Mouse (Mus musculus) ES-E14 (cell line): Measurements from ENCODE around the gene Ahsg. TPM values are rescaled to one million over a fixed set of nuclear protein-coding genes. Genes with fewer than 3 reads are reported as not detected.

Source experiments
- DNase-seq: peaks from one replicate; pipeline ENCODE4 v3.0.0-alpha.2; 2013; ENCODE audit warnings: low read depth, low spot score
- H3K27ac ChIP-seq: 2 replicates; pipeline ENCODE4 v1.5.1; 2012; ENCODE audit warnings: low read depth, mild to moderate bottlenecking, low read length, moderate library complexity, mixed read lengths; ENCODE audit not compliant: poor library complexity, insufficient read depth, severe bottlenecking
- H3K36me3 ChIP-seq: 2 replicates; pipeline ENCODE4 v1.6.1; 2012; ENCODE audit warnings: mild to moderate bottlenecking, low read length, moderate library complexity, mixed read lengths; ENCODE audit not compliant: control insufficient read depth, poor library complexity, insufficient read depth, severe bottlenecking
- H3K4me1 ChIP-seq, 2 experiments: fragments of 150-350 bp in 1 of 2; sonication (generic) in 1 of 2; 2 replicates each; pipeline ENCODE4 v1.6.1; 2012; ENCODE audit warnings: low read length in 2 of 2, mild to moderate bottlenecking in 1 of 2, mixed read lengths in 1 of 2; ENCODE audit not compliant: control insufficient read depth in 2 of 2, insufficient read depth in 2 of 2, poor library complexity in 1 of 2
- H3K4me3 ChIP-seq, 2 experiments: fragments of 150-350 bp in 1 of 2; sonication (generic) in 1 of 2; 2 replicates each; pipeline ENCODE4 v1.5.1; 2012; ENCODE audit warnings: low read length in 2 of 2, low read depth in 1 of 2, mild to moderate bottlenecking in 1 of 2, mixed read lengths in 1 of 2; ENCODE audit not compliant: insufficient read depth in 1 of 2, poor library complexity in 1 of 2, severe bottlenecking in 1 of 2
- H3K9ac ChIP-seq: 2 replicates; pipeline ENCODE4 v1.6.1; 2012; ENCODE audit warnings: low read depth, mild to moderate bottlenecking, low read length, mixed read lengths; ENCODE audit not compliant: poor library complexity, insufficient read depth, severe bottlenecking
- H3K9me3 ChIP-seq: fragments of 150-350 bp; sonication (generic); 2 replicates; pipeline ENCODE4 v1.6.1; 2012; ENCODE audit warnings: low read depth, mild to moderate bottlenecking, low read length; ENCODE audit not compliant: control insufficient read depth, insufficient read depth
- CHD2 ChIP-seq: IDR thresholded peaks from 2 replicates; pipeline ENCODE4 v1.6.1; 2014; ENCODE audit warnings: mild to moderate bottlenecking, low read depth, low read length, inconsistent platforms
- HCFC1 ChIP-seq: IDR thresholded peaks from 2 replicates; pipeline ENCODE4 v1.6.1; 2012; ENCODE audit warnings: low read length, inconsistent platforms, borderline replicate concordance; ENCODE audit not compliant: insufficient read depth
- MAFK ChIP-seq: IDR thresholded peaks from 2 replicates; pipeline ENCODE4 v1.6.1; 2014; ENCODE audit warnings: mild to moderate bottlenecking, low read depth, low read length, inconsistent platforms; ENCODE audit not compliant: insufficient read depth
- ZC3H11A ChIP-seq: IDR thresholded peaks from 2 replicates; pipeline ENCODE4 v1.6.1; 2012; ENCODE audit warnings: low read depth, mild to moderate bottlenecking, inconsistent platforms, low read length, borderline replicate concordance
- ZNF384 ChIP-seq: IDR thresholded peaks from 2 replicates; pipeline ENCODE4 v1.6.1; 2012; ENCODE audit warnings: low read depth, low read length, inconsistent platforms
- in situ Hi-C, 2 experiments: fragments of 600-800 bp; cut with MboI; formaldehyde crosslinking; loops; one replicate each; pipeline ENCODE4 v1.15.1; 2025; ENCODE audit warnings: low sequenced_read_pairs in 2 of 2, inconsistent platforms in 1 of 2; ENCODE audit not compliant: unreplicated experiment in 2 of 2
- total RNA-seq: library from RNA; depleted of rRNA; stranded (reverse); fragments of 300-350 nt; gene quantifications from 2 replicates; pipeline ENCODE4 v1.2.3, GENCODE M21; 2012; rRNA removed

The Ahsg gene
- total RNA-seq, result 1.1 and 1.8 TPM in 2 replicates

DNA sequence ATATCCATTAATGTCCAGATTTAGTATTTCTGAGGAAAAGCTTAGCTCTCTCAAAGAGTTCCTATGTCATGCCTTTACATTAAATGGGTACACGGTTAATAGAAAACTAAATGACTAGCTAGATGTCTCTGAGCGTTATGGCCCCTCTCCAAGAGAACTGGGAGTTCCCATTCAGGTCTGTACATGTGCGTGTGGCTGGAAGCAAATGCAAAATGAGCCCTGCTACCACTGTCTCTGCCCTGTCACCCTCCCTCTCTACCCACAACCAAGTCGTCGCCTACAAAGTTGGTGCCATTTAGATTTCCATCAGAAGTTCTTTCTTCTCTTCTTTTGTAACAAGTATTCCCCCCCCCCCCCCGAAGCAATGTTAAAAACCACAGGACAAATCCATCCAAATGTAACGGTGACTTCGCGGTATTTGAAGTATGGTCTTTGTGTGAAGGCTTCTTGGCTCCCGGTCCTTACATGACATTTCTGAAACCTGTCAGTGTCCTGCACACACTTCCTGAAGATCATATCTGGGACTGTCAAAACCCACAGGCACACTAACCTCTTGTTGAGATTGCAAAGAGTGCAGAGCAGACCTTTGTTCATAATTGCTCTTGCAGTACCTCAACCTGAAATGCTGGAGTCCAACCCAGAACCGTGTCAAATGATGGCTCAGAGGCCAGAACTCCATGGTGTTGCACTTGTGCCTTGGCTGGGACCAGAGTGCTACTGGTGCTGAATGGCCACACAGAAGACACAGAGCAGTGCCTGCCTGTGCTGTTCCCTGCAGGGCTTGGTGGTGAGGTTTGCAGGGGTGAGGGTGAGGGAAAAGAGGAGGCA is at the start of gene Ahsg:
Gene Ahsg, plus strand, starts transcription at position 595 of the 828 bp plus-strand sequence.
- no peak for DNase-seq
- Histone ChIP-seq H3K36me3 (no peaks in the 10 kb centered on the region), H3K9ac (no peak within 1 kb of the TSS), H3K9me3 (no peaks in the 10 kb centered on the region), H3K4me1 (peaks cover 0 to 6% of the 10 kb centered on the region in 2 experiments; a peak in 3 of 4 replicates), H3K27ac (no peak within 1 kb of the TSS), H3K4me3 (no peak within 1 kb of the TSS)
- in situ Hi-C loops, result no loop called here
- TF ChIP-seq MAFK (no peak), CHD2 (no peak), ZC3H11A (no peak), ZNF384 (no peak)

DNA sequence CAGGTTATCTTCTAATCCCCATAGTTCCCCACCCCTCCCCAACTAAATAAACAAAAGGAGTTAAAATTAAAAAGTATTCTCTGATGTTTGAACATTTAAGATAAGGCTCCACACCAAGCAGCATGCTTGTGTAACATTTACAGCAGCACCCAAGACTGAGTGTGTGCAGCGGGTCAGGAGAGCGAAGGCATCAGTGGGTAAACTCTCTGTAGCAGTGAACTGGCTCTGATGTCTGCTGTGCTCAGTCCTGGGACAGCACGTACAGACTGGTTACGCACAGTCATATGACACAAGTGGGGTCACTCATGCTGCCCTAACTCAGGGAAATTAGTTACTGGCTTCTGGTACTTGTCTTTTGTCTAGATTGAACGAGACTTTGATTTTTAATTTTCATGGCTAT is 48.2 kb upstream of the Ahsg start:
- no peak overlapping the region for H3K4me3 ChIP-seq
- no peaks in the 10 kb centered on the region for H3K9me3 ChIP-seq
- no peak for TF ChIP-seq MAFK
- no peak for TF ChIP-seq ZNF384
- no peak for TF ChIP-seq ZC3H11A
- TF ChIP-seq HCFC1, result no peak
- no peak for TF ChIP-seq CHD2
- H3K27ac ChIP-seq, result no peak overlapping the region
- no peak for DNase-seq
- in situ Hi-C loops, result no loop called here
- peaks cover 3% of the 10 kb centered on the region for H3K36me3 ChIP-seq
- no peaks in the 10 kb centered on the region for H3K4me1 ChIP-seq
- no peak overlapping the region for H3K9ac ChIP-seq

DNA sequence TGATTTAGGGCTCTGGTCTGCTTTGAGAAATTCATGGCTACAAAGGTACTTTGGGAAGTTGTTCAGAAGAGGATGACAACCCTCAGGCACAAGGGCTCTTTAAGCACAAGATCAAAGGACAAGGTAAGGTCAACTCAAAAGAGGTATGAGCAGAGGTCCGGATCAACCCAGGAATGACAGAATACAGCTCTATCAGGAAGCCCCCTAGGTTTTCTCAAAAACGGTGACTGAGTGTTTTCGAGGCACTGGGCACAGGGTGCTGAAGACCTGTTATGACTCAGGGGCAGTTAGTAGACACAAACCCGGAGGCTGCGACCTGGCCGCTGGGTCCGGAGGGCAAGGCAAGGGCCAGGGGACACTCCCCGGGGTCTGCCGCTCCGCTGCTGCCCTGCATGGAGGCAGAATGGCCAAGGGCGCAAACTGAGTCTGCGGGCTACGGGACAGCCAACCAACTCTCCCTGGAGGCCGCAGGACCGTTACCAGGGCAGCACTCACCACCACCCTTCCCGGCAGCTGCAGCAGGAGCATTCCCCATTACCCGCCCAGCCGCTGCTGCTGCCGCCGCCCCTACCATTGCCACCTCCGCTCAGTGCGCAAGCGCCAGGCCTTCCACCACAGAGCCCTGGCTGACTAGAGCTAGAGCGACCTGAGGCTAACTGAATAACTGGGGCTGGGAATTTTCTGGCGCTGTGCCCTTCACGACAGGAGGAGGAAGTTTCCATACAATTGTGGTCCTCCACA is 46.8 kb upstream of the Ahsg start:
- in situ Hi-C loops, result no loop called here
- TF ChIP-seq CHD2, result no peak
- no peak for TF ChIP-seq ZNF384
- TF ChIP-seq HCFC1, result no peak
- no peak for TF ChIP-seq MAFK
- Histone ChIP-seq H3K9ac (peak overlapping the region; percentile 64), H3K4me1 (no peaks in the 10 kb centered on the region), H3K4me3 (peak overlapping the region; percentile 59 to 65), H3K36me3 (peaks cover 3% of the 10 kb centered on the region), H3K9me3 (no peaks in the 10 kb centered on the region), H3K27ac (no peak overlapping the region)
- peak; percentile 60 for DNase-seq

DNA sequence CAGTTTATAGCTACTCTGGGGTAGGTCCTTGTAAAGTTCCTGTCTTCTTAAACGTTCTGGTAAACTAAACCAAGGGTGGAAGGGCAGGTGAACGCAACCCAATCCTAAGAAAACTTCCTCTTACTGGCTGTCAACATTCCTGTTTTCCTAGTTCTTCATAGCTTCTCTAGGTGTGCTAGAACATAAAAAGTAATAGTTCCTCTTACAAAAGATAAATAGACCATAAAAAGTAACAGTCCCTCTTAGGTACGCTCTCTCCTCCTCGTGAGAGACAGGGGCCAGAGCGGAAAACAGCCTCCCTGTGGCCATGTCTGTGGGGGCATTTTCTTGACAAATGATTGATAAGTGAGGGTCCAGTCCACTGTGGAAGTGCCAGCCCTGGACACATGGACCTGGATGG is 46.2 kb upstream of the Ahsg start:
- Histone ChIP-seq H3K9me3 (no peaks in the 10 kb centered on the region), H3K36me3 (peaks cover 3% of the 10 kb centered on the region), H3K4me3 (peak overlapping the region in 1 of 2 experiments; percentile 5; a peak in 2 of 4 replicates), H3K4me1 (no peaks in the 10 kb centered on the region), H3K27ac (no peak overlapping the region), H3K9ac (no peak overlapping the region)
- DNase-seq, result no peak
- in situ Hi-C loops, result no loop called here
- no peak for TF ChIP-seq HCFC1
- TF ChIP-seq ZC3H11A, result no peak
- no peak for TF ChIP-seq CHD2
- TF ChIP-seq MAFK, result no peak
- TF ChIP-seq ZNF384, result no peak
